Mouse (Mus musculus): ENCODE measurements around the gene Ankrd66.

GRCm38 (mm10) chr17:43520166-43520565 is 23.3 kb downstream of the Ankrd66 start:
- TF ChIP-seq CTCF (IDR thresholded peaks at IDR 0.05; ENCODE audit: control insufficient read depth, insufficient read depth, insufficient read length) (no peak), FOSL1 (IDR thresholded peaks at IDR 0.05; ENCODE audit: insufficient read depth, low read length, poor library complexity, severe bottlenecking) (no peak)

All from C2C12 (cell line).